Mouse (Mus musculus): ENCODE measurements at regions not wholly inside any gene's neighbourhood (a gene's known extent, or its start where the extent isn't known, plus 50 kb on each side); places are given as distances from the start of the nearest gene placed in this dataset.
"Not testable (repeated sequence)": the region's sequence is repeated elsewhere in the genome, so short reads cannot be mapped to it uniquely, and the experiment has no call there.

GRCm38 (mm10) chr2:117446876-117447275 is 104.1 kb upstream of the Rasgrp1 start:
- in situ Hi-C loops (cut with MseI, MboI): no loop called here

GRCm38 (mm10) chr2:117450172-117450865 is 107.5 kb upstream of the Rasgrp1 start:
- in situ Hi-C loops (cut with MseI, MboI): no loop called here

- in situ Hi-C loops (cut with MseI, MboI): no loop called here
These were observed 109.0 kb upstream of the Rasgrp1 start for GRCm38 (mm10) chr2:117451818-117452217.

GRCm38 (mm10) chr2:117455021-117455739 is 112.4 kb upstream of the Rasgrp1 start:
- in situ Hi-C loops (cut with MseI, MboI): no loop called here

- in situ Hi-C loops (cut with MseI, MboI): no loop called here
These were observed 113.1 kb upstream of the Rasgrp1 start for GRCm38 (mm10) chr2:117455740-117456455.

- in situ Hi-C loops (cut with MseI, MboI): no loop called here
These were observed 113.7 kb upstream of the Rasgrp1 start for GRCm38 (mm10) chr2:117456456-117457020.

- in situ Hi-C loops (cut with MseI, MboI): no loop called here
These were observed 118.9 kb upstream of the Rasgrp1 start for GRCm38 (mm10) chr2:117461541-117462290.

- in situ Hi-C loops (cut with MseI, MboI): no loop called here
These were observed 132.2 kb upstream of the Rasgrp1 start for GRCm38 (mm10) chr2:117474885-117475542.

GRCm38 (mm10) chr2:117475561-117475960 is 132.8 kb upstream of the Rasgrp1 start:
- in situ Hi-C loops (cut with MseI, MboI): no loop called here

- in situ Hi-C loops (cut with MseI, MboI): not testable (repeated sequence)
These were observed 134.7 kb upstream of the Rasgrp1 start for GRCm38 (mm10) chr2:117477503-117477902.

GRCm38 (mm10) chr2:117479244-117480009 is 136.6 kb upstream of the Rasgrp1 start:
- in situ Hi-C loops (cut with MseI, MboI): not testable (repeated sequence)

GRCm38 (mm10) chr2:117486447-117486846 is 143.6 kb upstream of the Rasgrp1 start:
- in situ Hi-C loops (cut with MseI, MboI): no loop called here

GRCm38 (mm10) chr2:117498565-117498964 is 155.8 kb upstream of the Rasgrp1 start:
- in situ Hi-C loops (cut with MseI, MboI): no loop called here

GRCm38 (mm10) chr2:117502611-117503010 is 159.8 kb upstream of the Rasgrp1 start:
- in situ Hi-C loops (cut with MseI, MboI): no loop called here

- in situ Hi-C loops (cut with MseI, MboI): no loop called here
These were observed 168.9 kb upstream of the Rasgrp1 start for GRCm38 (mm10) chr2:117511737-117512136.

- in situ Hi-C loops (cut with MseI, MboI): no loop called here
These were observed 169.8 kb upstream of the Rasgrp1 start for GRCm38 (mm10) chr2:117512551-117512950.

- in situ Hi-C loops (cut with MseI, MboI): no loop called here
These were observed 181.6 kb upstream of the Rasgrp1 start for GRCm38 (mm10) chr2:117524437-117524836.

GRCm38 (mm10) chr2:117538865-117539264 is 196.1 kb upstream of the Rasgrp1 start:
- in situ Hi-C loops (cut with MseI, MboI): loop anchor here in 1 of 2 experiments (25.0 kb wide), 1 partner anchor 573 kb away; the partner anchor contains the start of gene Thbs1

GRCm38 (mm10) chr2:117539285-117539684 is 196.5 kb upstream of the Rasgrp1 start:
- in situ Hi-C loops (cut with MseI, MboI): loop anchor here in 1 of 2 experiments (25.0 kb wide), 1 partner anchor 573 kb away; the partner anchor contains the start of gene Thbs1

- in situ Hi-C loops (cut with MseI, MboI): loop anchor here in 1 of 2 experiments (25.0 kb wide), 1 partner anchor 571 kb away; the partner anchor contains the start of gene Thbs1
These were observed 198.7 kb upstream of the Rasgrp1 start for GRCm38 (mm10) chr2:117541471-117541870.
